Mouse (Mus musculus) spleen, postnatal 14 days (tissue): ENCODE data around the gene Fdps.

Experiments
- DNase-seq, 2 experiments: peaks; one replicate each; pipeline ENCODE4 v3.0.0; 2021 to 2022; ENCODE audit warnings: low spot score in 2 of 2

The Fdps gene

DNA sequence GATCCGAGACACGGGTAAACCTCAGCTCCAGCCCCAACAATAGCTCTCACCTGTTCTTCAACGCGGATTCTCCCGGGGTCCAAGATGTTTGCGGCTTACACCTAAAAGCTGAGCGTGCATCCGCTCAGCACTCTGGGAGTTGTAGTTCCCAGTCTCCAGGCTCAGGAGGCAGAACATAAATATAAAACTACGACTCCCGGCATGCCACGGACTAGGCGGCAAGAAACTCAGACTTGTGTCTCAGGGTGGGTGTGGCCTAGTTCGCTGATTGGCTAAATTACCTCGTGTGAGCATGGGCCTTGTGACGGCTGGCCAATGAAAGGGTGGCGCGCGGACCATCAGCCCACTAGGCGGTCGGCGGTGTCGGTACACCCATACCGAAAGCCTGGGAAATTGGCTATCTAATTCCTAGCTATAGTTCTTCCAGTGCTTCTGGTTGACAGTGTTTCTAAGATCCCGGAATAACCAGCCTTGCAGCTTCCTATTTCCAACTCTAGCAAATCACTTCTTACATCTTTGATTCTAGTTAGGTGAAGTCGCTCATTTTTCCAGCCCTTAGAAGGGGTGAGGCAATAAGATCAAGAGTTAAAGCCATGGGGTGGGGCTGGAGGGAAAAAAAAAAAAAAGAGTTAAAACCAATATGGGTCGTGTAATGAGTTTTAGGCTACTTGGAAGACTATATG is at the start of gene Fdps:
Gene Fdps (minus strand): TSS at position 148 of the 683 bp plus-strand sequence.
- DNase-seq: peak; percentile 82 to 88

DNA sequence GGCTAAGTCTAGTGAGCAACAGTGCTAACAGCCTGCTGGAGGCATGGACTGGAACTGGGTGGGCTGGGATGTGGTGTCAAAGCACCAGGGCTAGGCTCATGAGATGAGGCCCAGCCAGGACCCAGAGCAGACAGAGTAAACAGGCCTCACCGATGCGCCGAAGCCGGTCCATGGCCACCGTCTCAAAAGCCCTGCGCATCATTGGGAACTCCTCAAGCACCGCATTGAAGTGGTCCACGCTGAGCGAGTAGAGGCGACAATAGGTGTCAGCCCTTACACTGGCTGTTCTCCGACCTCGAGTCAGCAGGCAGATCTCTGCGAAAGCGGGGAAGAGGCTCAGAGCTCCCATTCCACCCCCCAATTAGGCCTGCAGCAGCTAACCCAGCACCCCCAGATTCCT is 46.8 kb upstream of the Fdps start:
- no peak for DNase-seq

- DNase-seq: no peak
Observed at GRCm38 (mm10) chr3:89147979-89148311, 46.2 kb upstream of the Fdps start.

GRCm38 (mm10) chr3:89147101-89147978 is 45.6 kb upstream of the Fdps start:
- no peak for DNase-seq

DNA sequence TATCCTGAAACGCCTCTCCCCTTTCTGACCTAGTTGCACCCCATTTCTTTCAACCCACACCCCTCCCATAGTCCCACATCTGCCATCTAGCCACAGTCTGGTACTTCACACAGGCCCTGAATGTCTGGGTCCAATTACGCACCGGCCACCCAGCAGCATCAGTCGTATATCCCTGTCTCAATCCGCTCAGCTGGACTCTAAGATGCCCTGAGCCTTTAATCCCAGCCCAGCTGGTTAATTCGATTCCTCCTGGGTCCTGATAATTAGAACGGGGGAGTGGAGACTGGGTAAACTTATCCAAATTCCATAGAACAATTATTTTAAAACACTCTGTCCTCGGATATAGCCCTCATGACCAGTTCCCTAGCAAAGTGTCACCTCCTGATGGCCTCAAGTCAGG is 43.8 kb upstream of the Fdps start:
- no peak for DNase-seq

- DNase-seq: no peak
Observed at GRCm38 (mm10) chr3:89144821-89145220, 43.1 kb upstream of the Fdps start.

DNA sequence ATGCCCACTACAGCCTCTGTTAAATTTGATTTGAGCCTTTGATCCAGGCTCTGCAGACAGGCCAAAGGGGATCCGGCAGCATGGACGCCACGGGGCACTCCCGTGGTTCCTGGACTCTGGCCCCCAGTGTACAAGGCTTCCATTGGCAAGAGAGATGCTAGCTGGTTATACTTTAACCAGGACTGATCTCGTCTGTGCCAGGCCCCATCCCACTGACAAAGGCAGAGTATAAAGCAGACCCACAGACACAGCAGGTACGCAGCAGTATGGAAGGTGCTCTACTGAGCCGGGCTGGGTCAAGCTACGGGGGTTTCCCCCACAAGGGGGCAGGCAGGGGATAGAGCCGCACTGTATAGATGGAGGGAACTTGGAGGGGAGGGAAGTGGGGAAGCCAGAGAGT is 34.6 kb upstream of the Fdps start:
- DNase-seq: no peak

DNA sequence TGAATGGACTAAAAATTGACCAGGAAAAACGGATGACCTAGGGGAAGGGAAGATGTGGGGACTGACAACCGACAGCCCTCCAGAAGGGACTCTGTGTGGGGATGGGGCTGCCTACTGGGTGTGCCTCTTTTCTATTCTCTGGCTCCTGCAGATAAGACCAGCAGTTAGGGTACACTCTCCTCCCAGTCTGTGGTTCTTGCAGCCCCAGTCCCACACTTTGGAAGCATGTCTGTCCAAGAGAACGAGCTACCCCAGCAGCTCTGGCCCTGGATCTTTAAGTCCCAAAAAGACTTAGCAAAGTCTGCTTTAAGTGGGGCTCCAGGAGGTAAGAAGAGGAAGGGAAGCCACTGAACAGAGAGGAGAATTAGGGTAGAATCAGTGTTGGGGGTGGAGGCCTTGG is 34.2 kb upstream of the Fdps start, which contains the start of gene Pklr:
Gene Pklr (plus strand): TSS at position 185 of the 400 bp plus-strand sequence.
- no peak for DNase-seq

GRCm38 (mm10) chr3:89133752-89134151 is 32.0 kb upstream of the Fdps start:
- no peak for DNase-seq

GRCm38 (mm10) chr3:89133063-89133450 is 31.3 kb upstream of the Fdps start:
- no peak for DNase-seq

- DNase-seq: peak; percentile 35 to 43
Observed at GRCm38 (mm10) chr3:89132285-89133062, 30.7 kb upstream of the Fdps start.

DNA sequence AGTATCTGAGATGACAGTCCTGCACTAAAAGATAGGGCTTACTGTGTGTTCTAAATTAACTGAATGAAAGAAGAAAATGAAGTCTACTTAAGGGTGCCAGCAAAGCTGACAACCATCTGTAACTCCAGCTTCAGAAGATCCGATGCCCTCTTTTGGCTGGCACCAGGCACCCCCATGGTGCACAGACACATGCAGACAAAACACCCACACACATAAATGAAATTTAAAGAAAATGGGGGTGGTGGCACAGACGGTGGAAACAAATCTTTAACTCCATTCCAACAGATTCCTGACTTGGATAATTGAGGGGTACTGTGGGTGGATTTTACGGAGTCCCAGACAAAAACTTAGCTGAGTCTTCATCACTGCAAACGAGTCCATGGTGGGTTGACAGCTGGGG is 30.1 kb upstream of the Fdps start:
- DNase-seq: no peak

DNA sequence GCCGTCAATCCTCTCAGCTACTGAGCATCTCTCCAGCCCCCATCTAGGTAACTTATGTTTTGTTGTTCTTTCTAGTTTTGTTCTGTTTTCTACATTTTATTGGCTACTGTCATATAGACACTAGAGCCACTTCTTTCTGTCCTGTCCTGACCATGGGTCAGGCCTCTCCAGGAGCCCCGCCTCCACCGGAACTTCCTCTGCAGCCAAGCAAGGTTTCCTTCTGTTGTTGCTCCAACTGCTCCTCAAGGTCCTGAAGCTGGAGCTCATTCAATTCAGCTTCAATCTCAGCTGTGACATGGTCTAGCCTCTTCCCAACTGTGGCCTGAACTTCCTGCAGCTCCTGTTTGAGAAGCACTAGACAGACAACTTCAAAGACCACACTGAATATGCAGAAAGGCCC is 28.1 kb upstream of the Fdps start:
- DNase-seq: no peak

- DNase-seq: no peak
Observed at GRCm38 (mm10) chr3:89125981-89126380, 24.2 kb upstream of the Fdps start.

GRCm38 (mm10) chr3:89124241-89124640 is 22.5 kb upstream of the Fdps start:
- no peak for DNase-seq

DNA sequence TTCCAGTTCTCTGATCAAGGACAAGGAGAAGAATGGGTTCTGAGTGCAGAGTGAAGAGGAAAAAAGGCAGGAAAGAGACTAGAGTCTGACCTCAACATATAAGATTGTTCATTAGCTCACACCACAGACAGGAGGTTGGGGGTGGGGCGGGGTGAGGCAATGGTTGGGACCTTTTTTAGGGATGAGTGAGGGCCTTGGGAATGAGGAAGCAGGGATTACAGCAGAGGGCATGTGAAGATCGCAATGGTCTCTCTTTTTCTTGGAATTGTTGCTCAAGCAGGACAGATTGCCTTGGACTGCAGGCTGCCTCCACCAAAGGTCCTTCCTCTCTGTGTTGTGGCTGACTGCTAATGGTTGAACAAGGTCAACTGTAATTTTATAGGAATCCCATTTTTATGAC is 21.6 kb upstream of the Fdps start:
- DNase-seq: no peak

DNA sequence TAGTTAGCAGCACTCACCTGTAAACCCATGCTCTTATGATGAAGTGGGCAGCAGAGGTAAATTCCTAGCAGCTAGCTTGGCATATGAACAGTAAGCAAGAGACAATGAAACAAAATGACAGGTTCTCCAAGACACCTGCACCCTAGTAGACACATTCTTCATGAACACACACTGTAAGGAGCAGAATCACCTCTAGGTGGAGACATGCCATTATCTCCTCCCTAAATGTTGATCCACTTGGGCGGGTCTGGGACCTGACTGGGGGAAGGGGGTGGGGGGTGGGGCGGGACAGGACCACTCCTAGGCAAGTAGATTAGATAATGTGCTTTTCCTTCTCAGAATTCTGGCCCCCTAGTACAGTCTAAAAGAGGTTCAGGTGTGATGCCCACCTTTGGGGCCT is 13.8 kb upstream of the Fdps start:
- no peak for DNase-seq

DNA sequence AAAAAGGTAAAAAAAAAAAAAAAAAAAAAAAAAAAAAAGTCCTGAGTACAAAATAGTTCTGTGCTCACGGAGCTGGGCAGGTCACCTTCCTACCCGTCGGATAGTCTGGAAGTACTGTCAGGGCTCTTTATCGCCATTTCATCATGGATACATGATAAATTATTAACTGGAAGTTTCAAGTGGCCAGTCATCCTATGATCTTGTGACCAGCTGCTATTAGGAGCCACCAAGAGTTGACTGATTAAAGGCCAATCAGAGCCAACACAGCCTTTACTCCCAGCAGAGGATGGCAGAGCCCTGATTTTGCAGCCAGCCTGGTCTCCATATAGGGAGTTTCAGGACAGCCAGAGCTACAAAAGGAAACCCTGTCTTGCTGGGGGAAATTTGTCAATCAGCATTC is 11.3 kb upstream of the Fdps start:
- DNase-seq: no peak

- DNase-seq: no peak
Observed at GRCm38 (mm10) chr3:89108146-89108545, 6.4 kb upstream of the Fdps start.

DNA sequence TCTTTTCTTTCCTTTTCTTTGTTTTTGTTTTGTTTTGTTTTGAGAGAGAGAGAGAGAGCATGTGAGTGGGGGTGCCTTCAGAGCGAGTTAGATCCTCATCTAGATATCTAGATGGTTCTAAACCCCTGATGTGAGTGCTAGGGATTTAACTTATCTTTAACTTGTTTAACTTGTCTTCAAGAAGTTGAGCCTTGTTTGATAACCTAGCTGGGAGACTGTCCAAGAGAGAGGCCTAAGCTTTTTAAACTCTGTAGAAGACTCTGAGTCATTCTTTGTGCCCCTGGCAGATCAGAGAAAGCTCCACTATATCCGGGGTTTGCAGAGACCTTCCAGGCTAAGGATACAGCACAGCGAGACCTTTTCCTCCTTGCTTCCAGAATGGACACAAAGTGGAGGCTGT is 5.8 kb upstream of the Fdps start:
- no peak for DNase-seq

DNA sequence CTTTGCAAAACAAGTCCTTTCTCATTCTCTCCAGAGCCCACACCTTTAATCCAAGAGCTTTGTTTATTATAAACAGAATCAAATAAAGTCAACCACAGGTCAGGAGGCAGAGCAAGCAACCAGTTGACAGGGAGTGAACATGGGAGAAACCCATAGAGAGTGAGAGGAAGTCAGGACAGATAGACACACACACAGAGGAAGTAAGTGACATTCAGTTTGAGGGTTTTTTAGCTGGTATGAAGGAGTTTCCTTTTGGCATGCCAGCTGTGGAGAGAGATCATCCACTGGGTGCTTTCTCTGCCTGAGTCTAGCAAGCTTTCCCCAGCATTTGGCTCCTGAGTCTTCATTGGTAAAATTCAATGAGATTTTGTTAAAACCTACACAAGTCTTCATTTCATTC is 5.1 kb upstream of the Fdps start:
- no peak for DNase-seq

GRCm38 (mm10) chr3:89103291-89103595 is 1.5 kb upstream of the Fdps start:
- DNase-seq: no peak
